Mouse (Mus musculus): ENCODE measurements around the gene Togaram2. TPM values are rescaled to one million over a fixed set of nuclear protein-coding genes. Genes with fewer than 3 reads are reported as not detected.
A peak's percentile ranks its signal among the peaks of the same experiment; 100 is the strongest.

The Togaram2 gene
- polyA plus RNA-seq, 1 experiment from 2014 or later: not detected

DNA sequence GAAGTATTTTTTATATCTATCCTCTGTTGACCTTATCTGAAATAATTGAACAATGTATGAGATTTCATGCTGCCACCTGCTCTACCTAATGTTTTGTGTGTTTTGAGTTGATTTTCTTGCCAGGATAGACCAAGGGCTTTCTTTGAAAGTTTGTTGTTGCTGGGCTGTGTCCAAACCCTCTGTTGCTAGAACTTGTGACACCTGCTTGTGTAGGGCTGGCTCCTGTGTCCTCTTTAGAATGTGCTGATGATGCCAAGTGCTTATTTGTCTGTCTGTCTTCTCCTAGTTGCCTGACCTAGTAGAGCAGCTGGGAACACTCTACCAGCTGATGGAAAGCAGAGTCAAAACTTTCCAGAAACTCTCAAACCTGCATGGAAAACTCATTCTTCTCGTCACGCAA lies 20.6 kb upstream of the Togaram2 start:
- Histone ChIP-seq H3K27ac (ENCODE audit: low read depth, low read length) (no peak overlapping the region), H3K36me3 (ENCODE audit: control insufficient read depth, insufficient read depth, low read length) (peaks cover 17% of the 10 kb centered on the region), H3K9ac (ENCODE audit: low read length) (no peak overlapping the region), H3K4me2 (no peak overlapping the region), H3K9me3 (ENCODE audit: control insufficient read depth, low read length) (no peaks in the 10 kb centered on the region), H3K4me1 (ENCODE audit: control insufficient read depth, insufficient read depth, low read length) (no peaks in the 10 kb centered on the region), H3K4me3 (ENCODE audit: low read depth, low read length) (no peak overlapping the region), H3K27me3 (ENCODE audit: control insufficient read depth, insufficient read depth, low read length) (no peaks in the 10 kb centered on the region)
- DNase-seq (ENCODE audit: low spot score, missing footprints) (no peak), ATAC-seq (ENCODE audit: low FRiP score) (no peak)
- WGBS: 98% methylated on average over 2 of the region's 2 CpGs

DNA sequence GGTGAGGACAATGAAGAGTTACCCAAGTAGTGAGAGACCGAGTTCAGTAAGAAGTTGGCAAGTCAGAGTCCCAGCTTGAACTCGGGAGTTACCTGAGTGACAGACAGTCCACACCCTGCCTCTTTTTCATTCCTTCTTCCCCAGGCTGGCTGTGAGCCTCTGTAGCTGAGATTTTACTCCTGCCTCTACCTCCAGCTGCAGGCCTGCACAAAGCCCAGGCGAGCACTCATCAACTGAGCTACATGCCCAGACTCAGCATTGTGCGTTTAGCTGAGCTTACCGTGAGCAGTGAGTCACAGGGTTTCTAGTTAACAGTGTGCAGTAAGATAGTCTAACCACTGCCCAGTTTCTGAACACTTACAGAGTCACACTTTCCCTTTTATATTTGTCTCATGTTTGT lies 20.1 kb upstream of the Togaram2 start:
- no peak for ATAC-seq (ENCODE audit: low FRiP score)
- Histone ChIP-seq H3K27me3 (ENCODE audit: control insufficient read depth, insufficient read depth, low read length) (no peaks in the 10 kb centered on the region), H3K9ac (ENCODE audit: low read length) (no peak overlapping the region), H3K9me3 (ENCODE audit: control insufficient read depth, low read length) (no peaks in the 10 kb centered on the region), H3K36me3 (ENCODE audit: control insufficient read depth, insufficient read depth, low read length) (peaks cover 17% of the 10 kb centered on the region), H3K27ac (ENCODE audit: low read depth, low read length) (no peak overlapping the region), H3K4me3 (ENCODE audit: low read depth, low read length) (no peak overlapping the region), H3K4me1 (ENCODE audit: control insufficient read depth, insufficient read depth, low read length) (no peaks in the 10 kb centered on the region), H3K4me2 (no peak overlapping the region)
- WGBS: 88% methylated on average over 5 of the region's 5 CpGs
- DNase-seq (ENCODE audit: low spot score, missing footprints): no peak

DNA sequence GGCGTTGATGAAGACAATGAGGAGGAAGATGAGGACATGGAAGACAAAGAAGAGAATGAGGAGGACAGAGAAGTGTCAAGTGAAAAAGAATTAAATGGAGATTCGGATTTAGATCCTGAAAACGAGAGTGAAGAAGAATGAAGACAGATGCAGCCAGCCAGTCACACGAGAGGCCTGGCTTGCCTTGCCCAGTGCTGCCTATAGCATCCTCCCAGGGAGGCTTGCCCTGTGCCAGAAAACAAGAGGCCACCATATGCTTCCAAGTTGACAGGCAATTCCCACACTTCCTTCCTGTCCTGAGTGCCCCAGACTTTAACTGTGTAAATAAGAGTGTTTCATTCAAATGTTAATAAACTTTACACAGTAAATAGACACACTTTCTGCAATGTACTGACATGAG lies 15.5 kb upstream of the Togaram2 start:
- Histone ChIP-seq H3K27ac (ENCODE audit: low read depth, low read length) (no peak overlapping the region), H3K36me3 (ENCODE audit: control insufficient read depth, insufficient read depth, low read length) (peaks cover 7% of the 10 kb centered on the region), H3K9ac (ENCODE audit: low read length) (no peak overlapping the region), H3K27me3 (ENCODE audit: control insufficient read depth, insufficient read depth, low read length) (no peaks in the 10 kb centered on the region), H3K4me1 (ENCODE audit: control insufficient read depth, insufficient read depth, low read length) (no peaks in the 10 kb centered on the region), H3K4me3 (ENCODE audit: low read depth, low read length) (no peak overlapping the region), H3K4me2 (no peak overlapping the region), H3K9me3 (ENCODE audit: control insufficient read depth, low read length) (no peaks in the 10 kb centered on the region)
- no peak for DNase-seq (ENCODE audit: low spot score, missing footprints)
- ATAC-seq (ENCODE audit: low FRiP score): no peak
- 83% methylated on average over 4 of the region's 4 CpGs for WGBS

DNA sequence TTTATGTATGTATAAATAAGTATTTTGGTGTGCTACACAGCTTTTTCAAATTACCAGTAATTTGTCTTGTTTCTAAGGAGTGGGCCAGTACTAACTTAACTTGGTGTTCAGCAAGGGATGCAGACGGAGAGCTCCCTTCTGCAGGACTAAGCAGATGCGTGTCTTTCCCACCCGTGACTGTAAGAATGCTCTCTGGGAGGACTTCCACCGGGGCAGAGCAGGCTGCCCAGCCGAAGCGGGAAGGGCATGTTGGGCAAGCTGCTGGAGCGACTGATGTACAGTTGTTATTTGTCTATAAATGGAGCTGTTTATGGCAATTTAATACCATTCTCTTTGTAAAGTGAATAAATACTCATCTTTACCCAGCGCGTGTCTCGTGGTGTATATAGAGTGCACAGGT lies 14.4 kb upstream of the Togaram2 start:
- WGBS: 92% methylated on average over 10 of the region's 10 CpGs

DNA sequence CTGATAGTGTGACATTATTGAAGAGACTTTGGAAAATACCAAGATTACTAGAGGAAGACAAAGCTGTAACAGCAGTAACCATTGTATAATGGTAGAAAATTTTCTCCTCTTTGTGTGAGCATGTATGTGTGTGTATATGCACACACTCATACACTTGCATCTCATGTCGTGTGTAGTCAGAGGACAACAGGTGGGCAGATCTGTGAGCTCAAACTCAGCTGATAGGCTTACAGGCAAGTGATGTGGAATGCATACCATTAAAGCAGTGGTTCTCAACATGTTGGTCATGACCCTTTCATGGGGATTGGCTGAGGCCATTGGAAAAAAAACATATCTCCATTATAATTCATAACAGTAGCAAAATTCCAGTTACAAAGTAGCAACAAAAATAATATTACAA lies 12.7 kb upstream of the Togaram2 start:
- no peaks in the 10 kb centered on the region for H3K9me3 ChIP-seq (ENCODE audit: control insufficient read depth, low read length)
- ATAC-seq (ENCODE audit: low FRiP score) (no peak), DNase-seq (ENCODE audit: low spot score, missing footprints) (no peak)
- H3K4me3 ChIP-seq (ENCODE audit: low read depth, low read length): no peak overlapping the region
- WGBS: 53% methylated on average over 1 of the region's 1 CpGs
- H3K27me3 ChIP-seq (ENCODE audit: control insufficient read depth, insufficient read depth, low read length): no peaks in the 10 kb centered on the region
- no peak overlapping the region for H3K9ac ChIP-seq (ENCODE audit: low read length)
- no peak overlapping the region for H3K4me2 ChIP-seq
- H3K36me3 ChIP-seq (ENCODE audit: control insufficient read depth, insufficient read depth, low read length): peaks cover 5% of the 10 kb centered on the region
- H3K4me1 ChIP-seq (ENCODE audit: control insufficient read depth, insufficient read depth, low read length): peaks cover 3% of the 10 kb centered on the region; the same call in 1 of the 2 replicates
- H3K27ac ChIP-seq (ENCODE audit: low read depth, low read length): no peak overlapping the region

More for the DNA sequence above, 14.4 kb upstream of the Togaram2 start:
- no peak for DNase-seq (ENCODE audit: low spot score, missing footprints)
- Histone ChIP-seq H3K9me3 (ENCODE audit: control insufficient read depth, low read length) (no peaks in the 10 kb centered on the region), H3K27me3 (ENCODE audit: control insufficient read depth, insufficient read depth, low read length) (no peaks in the 10 kb centered on the region), H3K27ac (ENCODE audit: low read depth, low read length) (no peak overlapping the region), H3K4me3 (ENCODE audit: low read depth, low read length) (no peak overlapping the region), H3K4me1 (ENCODE audit: control insufficient read depth, insufficient read depth, low read length) (peaks cover 3% of the 10 kb centered on the region; the same call in 1 of the 2 replicates), H3K36me3 (ENCODE audit: control insufficient read depth, insufficient read depth, low read length) (peaks cover 5% of the 10 kb centered on the region), H3K9ac (ENCODE audit: low read length) (no peak overlapping the region), H3K4me2 (no peak overlapping the region)
- no peak for ATAC-seq (ENCODE audit: low FRiP score)

DNA sequence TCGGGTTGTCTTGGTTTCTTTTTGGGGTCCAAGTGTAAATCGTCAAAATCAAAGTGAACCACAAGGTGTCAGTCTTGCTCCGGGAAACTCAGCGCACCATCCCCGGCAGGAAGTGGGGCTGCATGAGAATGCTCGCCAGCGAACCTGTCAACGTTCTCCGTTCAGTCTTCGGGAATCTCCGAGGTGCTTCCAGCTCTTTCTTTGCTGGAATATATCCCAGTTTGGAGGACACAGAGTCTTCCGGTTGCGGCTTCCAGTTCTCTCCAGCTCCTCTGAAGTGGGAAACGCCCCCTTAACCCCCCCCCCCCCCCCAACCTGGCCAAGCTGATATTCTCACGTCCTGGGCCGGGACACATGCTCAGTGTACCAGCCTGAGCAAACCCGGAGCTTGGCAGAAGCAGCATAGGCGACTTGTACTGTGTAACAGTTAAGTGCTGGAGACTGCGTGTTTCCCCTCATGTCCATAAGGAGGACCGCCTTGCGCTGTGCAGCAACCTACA lies 10.3 kb upstream of the Togaram2 start:
- no peaks in the 10 kb centered on the region for H3K9me3 ChIP-seq (ENCODE audit: control insufficient read depth, low read length)
- H3K27me3 ChIP-seq (ENCODE audit: control insufficient read depth, insufficient read depth, low read length): no peaks in the 10 kb centered on the region
- peaks cover 3% of the 10 kb centered on the region; the same call in 1 of the 2 replicates for H3K4me1 ChIP-seq (ENCODE audit: control insufficient read depth, insufficient read depth, low read length)
- WGBS: 13% methylated on average over 21 of the region's 21 CpGs
- peak overlapping the region; percentile 27 for H3K4me3 ChIP-seq (ENCODE audit: low read depth, low read length)
- DNase-seq (ENCODE audit: low spot score, missing footprints): peak; percentile 96
- ATAC-seq (ENCODE audit: low FRiP score): peak; percentile 83
- H3K27ac ChIP-seq (ENCODE audit: low read depth, low read length): no peak overlapping the region
- no peaks in the 10 kb centered on the region for H3K36me3 ChIP-seq (ENCODE audit: control insufficient read depth, insufficient read depth, low read length)
- peak overlapping the region; percentile 58 for H3K4me2 ChIP-seq
- peak overlapping the region; percentile 49; the same call in 1 of the 2 replicates for H3K9ac ChIP-seq (ENCODE audit: low read length)

DNA sequence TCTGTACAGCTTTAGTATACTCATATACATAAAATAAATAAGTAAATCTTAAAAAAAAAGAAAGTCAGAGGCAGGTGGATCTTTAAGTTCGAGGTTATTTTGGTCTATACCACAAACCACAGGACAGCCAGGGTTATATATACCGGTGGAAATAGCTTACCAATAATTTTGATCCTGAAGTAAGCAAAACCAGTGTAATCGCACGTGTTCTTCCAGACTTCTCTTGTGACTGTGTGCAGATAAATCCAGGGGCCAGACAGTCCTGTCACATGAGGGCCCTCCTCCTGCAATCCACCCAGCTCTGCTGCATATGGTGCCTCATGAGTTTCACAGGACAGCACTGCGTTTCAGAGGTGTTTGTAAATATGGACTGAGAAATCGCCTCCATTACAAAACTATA lies 9.6 kb upstream of the Togaram2 start:
- no peaks in the 10 kb centered on the region for H3K27me3 ChIP-seq (ENCODE audit: control insufficient read depth, insufficient read depth, low read length)
- H3K4me2 ChIP-seq: no peak overlapping the region
- H3K9ac ChIP-seq (ENCODE audit: low read length): no peak overlapping the region
- H3K27ac ChIP-seq (ENCODE audit: low read depth, low read length): no peak overlapping the region
- no peak for DNase-seq (ENCODE audit: low spot score, missing footprints)
- H3K4me1 ChIP-seq (ENCODE audit: control insufficient read depth, insufficient read depth, low read length): peaks cover 3% of the 10 kb centered on the region; the same call in 1 of the 2 replicates
- ATAC-seq (ENCODE audit: low FRiP score): no peak
- WGBS: 87% methylated on average over 6 of the region's 6 CpGs
- no peaks in the 10 kb centered on the region for H3K36me3 ChIP-seq (ENCODE audit: control insufficient read depth, insufficient read depth, low read length)
- no peak overlapping the region for H3K4me3 ChIP-seq (ENCODE audit: low read depth, low read length)
- H3K9me3 ChIP-seq (ENCODE audit: control insufficient read depth, low read length): no peaks in the 10 kb centered on the region

DNA sequence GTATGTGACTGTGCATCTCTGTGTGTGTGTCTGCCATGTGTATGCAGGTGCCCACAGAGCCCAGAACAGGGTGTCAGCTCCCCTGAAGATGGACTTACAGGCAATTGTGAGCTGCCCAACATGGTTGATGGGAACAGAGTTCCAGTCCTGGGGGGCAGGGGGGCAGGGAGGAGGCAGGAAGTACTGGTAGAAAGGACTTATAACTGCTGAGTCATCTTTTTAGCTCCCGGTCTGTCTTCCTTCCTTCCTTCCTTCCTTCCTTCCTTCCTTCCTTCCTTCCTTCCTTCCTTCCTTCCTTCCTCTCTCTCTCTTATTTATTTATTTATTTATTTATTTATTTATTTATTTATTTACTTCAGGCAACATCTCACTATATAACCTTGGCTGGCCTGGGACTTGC lies 8.9 kb upstream of the Togaram2 start:
- WGBS: 89% methylated on average over 1 of the region's 1 CpGs
- Histone ChIP-seq H3K4me2 (no peak overlapping the region), H3K4me3 (ENCODE audit: low read depth, low read length) (no peak overlapping the region), H3K36me3 (ENCODE audit: control insufficient read depth, insufficient read depth, low read length) (no peaks in the 10 kb centered on the region), H3K4me1 (ENCODE audit: control insufficient read depth, insufficient read depth, low read length) (peaks cover 3% of the 10 kb centered on the region; the same call in 1 of the 2 replicates), H3K9ac (ENCODE audit: low read length) (no peak overlapping the region), H3K9me3 (ENCODE audit: control insufficient read depth, low read length) (no peaks in the 10 kb centered on the region), H3K27ac (ENCODE audit: low read depth, low read length) (no peak overlapping the region), H3K27me3 (ENCODE audit: control insufficient read depth, insufficient read depth, low read length) (no peaks in the 10 kb centered on the region)
- no peak for DNase-seq (ENCODE audit: low spot score, missing footprints)
- no peak for ATAC-seq (ENCODE audit: low FRiP score)

DNA sequence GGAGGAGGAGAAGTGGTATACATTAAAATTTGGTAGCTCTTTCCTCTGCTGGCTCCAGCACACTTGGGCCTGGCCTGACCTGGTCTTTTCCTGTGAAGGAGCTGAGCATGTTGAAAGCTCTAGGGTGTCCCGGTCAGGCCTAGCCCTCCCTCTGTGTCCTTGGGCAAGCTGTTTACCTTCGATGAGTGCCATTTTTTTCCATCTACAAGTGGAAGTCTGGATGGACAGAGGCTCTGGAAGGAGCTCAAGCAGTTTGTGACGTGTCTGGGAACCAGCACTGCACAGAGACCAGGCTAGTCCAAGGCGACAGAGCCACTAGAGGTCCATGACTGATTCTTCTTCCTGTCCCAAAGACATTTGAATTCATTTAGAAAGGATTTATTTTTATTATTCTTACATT lies 7.9 kb upstream of the Togaram2 start:
- Histone ChIP-seq H3K36me3 (ENCODE audit: control insufficient read depth, insufficient read depth, low read length) (no peaks in the 10 kb centered on the region), H3K9me3 (ENCODE audit: control insufficient read depth, low read length) (no peaks in the 10 kb centered on the region), H3K27ac (ENCODE audit: low read depth, low read length) (no peak overlapping the region), H3K9ac (ENCODE audit: low read length) (no peak overlapping the region), H3K27me3 (ENCODE audit: control insufficient read depth, insufficient read depth, low read length) (no peaks in the 10 kb centered on the region), H3K4me2 (no peak overlapping the region), H3K4me1 (ENCODE audit: control insufficient read depth, insufficient read depth, low read length) (peaks cover 3% of the 10 kb centered on the region; the same call in 1 of the 2 replicates), H3K4me3 (ENCODE audit: low read depth, low read length) (no peak overlapping the region)
- 84% methylated on average over 4 of the region's 4 CpGs for WGBS
- ATAC-seq (ENCODE audit: low FRiP score) (no peak), DNase-seq (ENCODE audit: low spot score, missing footprints) (peak; percentile 68)

All from midbrain, embryonic 11.5 days (tissue).